Mouse (Mus musculus) megakaryocyte, embryonic 14.5 days (primary cell): ENCODE data around the gene Pros1.

Experiments
- FLI1 ChIP-seq: IDR thresholded peaks from 2 replicates; pipeline ENCODE4 v1.6.1; 2012; ENCODE audit warnings: low read length, inconsistent platforms, mixed read lengths
- GATA1 ChIP-seq: IDR thresholded peaks from 3 replicates; pipeline ENCODE4 v1.6.1; 2012; ENCODE audit warnings: mixed read lengths, low read length, inconsistent platforms, borderline replicate concordance

DNA sequence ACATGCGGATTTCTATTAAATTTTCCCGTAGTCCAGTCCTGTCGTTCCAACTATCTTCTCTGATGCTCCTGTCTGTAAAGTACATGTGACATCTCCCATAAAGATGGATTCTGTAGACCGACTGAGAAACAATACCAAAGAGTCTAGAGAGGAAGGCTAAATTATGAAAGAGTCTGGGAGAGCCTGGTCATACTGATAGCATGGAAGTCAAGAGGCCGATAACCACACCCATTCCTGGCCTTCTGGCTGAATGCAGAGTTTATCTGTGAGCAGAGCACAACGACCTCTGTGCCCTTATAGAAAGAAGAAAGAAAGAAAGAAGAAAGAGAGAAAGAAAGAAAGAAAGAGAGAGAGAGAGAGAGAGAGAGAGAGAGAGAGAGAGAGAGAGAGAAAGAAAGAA lies 77.2 kb downstream of the Pros1 start:
- TF ChIP-seq GATA1 (no peak), FLI1 (no peak)
